Mouse (Mus musculus): ENCODE data around the gene Chkb. TPM values are rescaled to one million over a fixed set of nuclear protein-coding genes. Genes with fewer than 3 reads are reported as not detected.

Chkb gene
- polyA plus RNA-seq, 1 experiment from 2014 or later, result 92.8 TPM

DNA sequence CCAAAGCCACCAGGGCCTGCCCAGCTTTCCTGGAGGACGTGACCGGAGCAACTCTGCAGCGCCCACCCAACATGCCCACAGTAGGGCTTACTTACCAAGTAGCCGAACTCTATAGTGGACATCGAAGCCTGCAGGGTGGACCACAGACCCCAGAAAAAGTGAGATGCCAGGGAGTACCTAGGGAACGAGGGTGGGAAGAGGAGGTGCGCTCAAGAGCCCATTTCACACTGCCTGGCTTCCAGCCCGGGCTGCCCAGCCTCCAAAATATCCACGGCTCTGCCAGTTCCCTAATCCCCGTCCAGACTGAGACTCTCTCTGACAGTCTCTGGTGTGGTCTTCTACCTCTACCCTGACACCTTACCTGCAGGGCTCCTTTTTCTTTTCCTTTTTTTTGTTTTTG, 3.0 kb downstream of the Chkb start:
- Histone ChIP-seq H3K4me2 (no peak overlapping the region), H3K4me3 (replicated peaks) (no peak overlapping the region), H3K27me3 (replicated peaks) (no peaks in the 10 kb centered on the region), H3K4me1 (peaks cover 27% of the 10 kb centered on the region), H3K36me3 (peaks cover 36% of the 10 kb centered on the region), H3K27ac (replicated peaks) (no peak overlapping the region), H3K9ac (replicated peaks) (no peak overlapping the region), H3K9me3 (replicated peaks) (no peaks in the 10 kb centered on the region)
- 92% methylated on average over 10 of the region's 10 CpGs for WGBS
- ATAC-seq (ENCODE audit: low FRiP score), result no peak

DNA sequence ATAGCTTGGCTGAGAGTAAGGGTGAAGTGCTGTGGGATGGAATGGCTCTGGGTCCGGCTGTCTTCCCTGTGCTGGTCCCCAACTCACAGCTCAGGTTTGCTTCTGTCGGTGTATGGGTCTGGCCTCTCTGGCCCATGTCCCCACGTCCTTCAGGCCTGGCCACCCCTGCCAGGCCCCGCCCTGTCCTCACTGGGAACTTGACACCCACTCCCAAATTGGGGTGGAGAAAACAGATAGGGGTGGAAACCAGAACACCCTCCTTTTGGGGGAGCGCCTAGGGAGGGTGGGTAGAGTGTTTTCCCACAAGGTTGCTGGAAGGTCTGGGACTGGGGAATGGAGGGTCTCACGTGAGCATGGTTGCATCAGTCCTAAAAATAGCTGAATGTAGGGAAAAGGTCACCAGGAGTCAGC, 4.0 kb downstream of the Chkb start, which contains the start of gene Cpt1b:
TSS of gene Cpt1b (minus strand) at position 153 of the 411 bp plus-strand sequence.
- Histone ChIP-seq H3K9me3 (replicated peaks) (no peaks in the 10 kb centered on the region), H3K36me3 (peaks cover 36% of the 10 kb centered on the region), H3K27ac (replicated peaks) (no peak within 1 kb of the TSS), H3K4me2 (no peak within 1 kb of the TSS), H3K27me3 (replicated peaks) (no peaks in the 10 kb centered on the region), H3K9ac (replicated peaks) (no peak within 1 kb of the TSS), H3K4me3 (replicated peaks) (no peak within 1 kb of the TSS), H3K4me1 (peaks cover 19% of the 10 kb centered on the region)
- ATAC-seq (ENCODE audit: low FRiP score), result no peak
- WGBS, result 45% methylated on average over 6 of the region's 6 CpGs

DNA sequence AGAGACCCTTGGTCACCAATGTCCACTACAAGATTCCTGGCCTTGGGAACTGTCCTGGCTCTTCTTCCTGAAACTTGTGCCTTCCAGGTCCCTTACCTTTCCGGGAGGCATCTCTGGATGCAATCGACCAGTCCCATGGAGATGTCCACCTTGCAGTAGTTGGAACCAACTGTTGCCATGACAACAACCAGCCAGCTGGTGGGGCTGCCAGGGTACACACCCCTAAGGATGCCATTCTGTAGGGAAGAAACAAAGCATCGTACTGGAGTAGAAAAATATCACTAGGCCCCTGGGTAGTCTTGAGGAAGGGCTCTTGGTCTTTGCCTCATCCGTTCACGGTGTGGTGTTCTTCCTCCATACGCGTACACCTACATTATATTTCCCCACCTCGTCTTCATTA, 5.1 kb downstream of the Chkb start:
- Histone ChIP-seq H3K4me2 (no peak overlapping the region), H3K9ac (replicated peaks) (no peak overlapping the region), H3K9me3 (replicated peaks) (no peaks in the 10 kb centered on the region), H3K27me3 (replicated peaks) (no peaks in the 10 kb centered on the region), H3K4me3 (replicated peaks) (no peak overlapping the region), H3K36me3 (peaks cover 46% of the 10 kb centered on the region), H3K27ac (replicated peaks) (no peak overlapping the region), H3K4me1 (peaks cover 12% of the 10 kb centered on the region)
- WGBS, result 90% methylated on average over 8 of the region's 8 CpGs
- ATAC-seq (ENCODE audit: low FRiP score), result no peak

GRCm38 (mm10) chr15:89421938-89422337, 7.8 kb downstream of the Chkb start:
- no peaks in the 10 kb centered on the region for H3K9me3 ChIP-seq (replicated peaks)
- WGBS, result 90% methylated on average over 9 of the region's 9 CpGs
- no peak overlapping the region for H3K4me2 ChIP-seq
- H3K27ac ChIP-seq (replicated peaks), result no peak overlapping the region
- H3K36me3 ChIP-seq, result peaks cover 56% of the 10 kb centered on the region
- no peaks in the 10 kb centered on the region for H3K4me1 ChIP-seq
- H3K9ac ChIP-seq (replicated peaks), result no peak overlapping the region
- no peak overlapping the region for H3K4me3 ChIP-seq (replicated peaks)
- no peaks in the 10 kb centered on the region for H3K27me3 ChIP-seq (replicated peaks)
- ATAC-seq (ENCODE audit: low FRiP score), result no peak

- no peak overlapping the region for H3K4me2 ChIP-seq
- 90% methylated on average over 8 of the region's 8 CpGs for WGBS
- H3K9ac ChIP-seq (replicated peaks), result no peak overlapping the region
- peaks cover 30% of the 10 kb centered on the region for H3K36me3 ChIP-seq
- no peaks in the 10 kb centered on the region for H3K27me3 ChIP-seq (replicated peaks)
- H3K9me3 ChIP-seq (replicated peaks), result no peaks in the 10 kb centered on the region
- H3K4me3 ChIP-seq (replicated peaks), result no peak overlapping the region
- no peak for ATAC-seq (ENCODE audit: low FRiP score)
- H3K27ac ChIP-seq (replicated peaks), result no peak overlapping the region
- H3K4me1 ChIP-seq, result no peaks in the 10 kb centered on the region
Observed at GRCm38 (mm10) chr15:89415282-89415681, 14.4 kb downstream of the Chkb start.

DNA sequence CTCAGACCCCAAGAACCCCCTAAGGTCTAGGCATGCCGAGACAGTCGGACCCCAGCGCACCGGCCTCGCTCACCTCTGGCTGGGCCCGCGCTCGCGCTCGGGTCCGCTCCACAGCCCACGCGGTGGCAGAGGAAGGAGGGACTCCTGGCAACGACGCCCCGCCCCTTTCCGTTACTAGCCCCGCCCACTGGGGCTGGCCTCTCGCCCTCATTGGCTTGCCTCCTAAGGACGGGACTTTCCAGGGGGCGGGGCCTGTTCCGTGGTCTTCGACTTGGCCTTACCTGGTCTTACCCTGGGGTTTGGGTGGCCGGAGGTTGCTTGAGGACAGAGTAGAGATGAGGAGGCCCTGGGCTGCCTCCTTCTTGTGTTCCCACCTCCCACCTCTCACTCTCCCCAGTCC, 19.6 kb downstream of the Chkb start, which contains the start of gene Syce3:
TSS of gene Syce3 (minus strand) at position 386 of the 400 bp plus-strand sequence.
- H3K4me3 ChIP-seq (replicated peaks), result no peak within 1 kb of the TSS
- H3K4me1 ChIP-seq, result no peaks in the 10 kb centered on the region
- no peak within 1 kb of the TSS for H3K27ac ChIP-seq (replicated peaks)
- no peak within 1 kb of the TSS for H3K9ac ChIP-seq (replicated peaks)
- H3K36me3 ChIP-seq, result no peaks in the 10 kb centered on the region; the same call in 1 of the 2 replicates
- peaks cover 6% of the 10 kb centered on the region; the same call in 1 of the 2 replicates for H3K9me3 ChIP-seq (replicated peaks)
- ATAC-seq (ENCODE audit: low FRiP score), result no peak
- no peak within 1 kb of the TSS for H3K4me2 ChIP-seq
- 86% methylated on average over 24 of the region's 24 CpGs for WGBS
- H3K27me3 ChIP-seq (replicated peaks), result no peaks in the 10 kb centered on the region

GRCm38 (mm10) chr15:89406691-89407090, 23.0 kb downstream of the Chkb start:
- ATAC-seq (ENCODE audit: low FRiP score), result no peak
- no peaks in the 10 kb centered on the region for H3K4me1 ChIP-seq
- no peak overlapping the region for H3K4me3 ChIP-seq (replicated peaks)
- no peaks in the 10 kb centered on the region; the same call in 1 of the 2 replicates for H3K36me3 ChIP-seq
- no peak overlapping the region for H3K9ac ChIP-seq (replicated peaks)
- H3K4me2 ChIP-seq, result no peak overlapping the region
- peaks cover 6% of the 10 kb centered on the region; the same call in 1 of the 2 replicates for H3K9me3 ChIP-seq (replicated peaks)
- no peaks in the 10 kb centered on the region for H3K27me3 ChIP-seq (replicated peaks)
- no peak overlapping the region for H3K27ac ChIP-seq (replicated peaks)

DNA sequence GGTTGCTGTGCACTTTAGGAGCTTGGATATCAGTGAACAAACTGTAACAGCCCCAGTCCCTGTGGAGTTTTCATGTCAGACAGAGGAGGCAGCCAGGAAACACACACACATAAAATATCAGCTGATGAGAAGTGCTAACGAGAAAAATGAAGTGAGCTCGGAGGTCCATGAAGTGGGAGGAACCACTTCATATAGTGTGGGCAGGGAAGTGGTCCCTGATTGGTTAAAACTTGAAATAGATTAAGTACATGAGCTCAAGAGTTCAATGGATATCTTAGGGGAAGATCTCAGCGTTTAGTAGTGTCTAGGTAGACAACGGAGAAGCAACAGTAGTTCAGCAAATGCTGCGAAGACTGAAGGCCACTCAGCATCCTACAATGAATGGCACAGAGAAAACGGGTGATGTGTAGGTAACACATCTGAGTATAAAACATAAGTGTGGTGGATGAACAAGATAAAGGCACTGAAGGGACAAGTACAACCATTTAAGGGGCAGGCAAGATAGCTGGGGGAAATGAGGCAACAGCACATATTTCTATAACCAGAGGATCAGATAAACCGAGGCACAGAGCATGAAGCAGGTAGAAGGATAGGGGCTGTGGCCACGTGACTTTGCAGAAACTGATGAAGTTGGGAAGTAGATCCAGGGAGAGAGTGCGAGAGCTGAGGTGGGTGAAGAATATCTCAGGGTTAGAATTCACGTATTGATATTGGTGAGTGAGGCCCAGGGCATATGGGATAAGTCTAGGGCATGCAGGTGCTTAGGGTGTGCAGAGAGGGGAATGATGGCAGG, 24.7 kb downstream of the Chkb start:
- WGBS, result 87% methylated on average over 10 of the region's 10 CpGs
- Histone ChIP-seq H3K27ac (replicated peaks) (no peak overlapping the region), H3K9me3 (replicated peaks) (peaks cover 6% of the 10 kb centered on the region; the same call in 1 of the 2 replicates), H3K27me3 (replicated peaks) (no peaks in the 10 kb centered on the region), H3K4me2 (no peak overlapping the region), H3K4me1 (no peaks in the 10 kb centered on the region), H3K4me3 (replicated peaks) (no peak overlapping the region), H3K36me3 (no peaks in the 10 kb centered on the region; the same call in 1 of the 2 replicates), H3K9ac (replicated peaks) (no peak overlapping the region)
- ATAC-seq (ENCODE audit: low FRiP score), result no peak

DNA sequence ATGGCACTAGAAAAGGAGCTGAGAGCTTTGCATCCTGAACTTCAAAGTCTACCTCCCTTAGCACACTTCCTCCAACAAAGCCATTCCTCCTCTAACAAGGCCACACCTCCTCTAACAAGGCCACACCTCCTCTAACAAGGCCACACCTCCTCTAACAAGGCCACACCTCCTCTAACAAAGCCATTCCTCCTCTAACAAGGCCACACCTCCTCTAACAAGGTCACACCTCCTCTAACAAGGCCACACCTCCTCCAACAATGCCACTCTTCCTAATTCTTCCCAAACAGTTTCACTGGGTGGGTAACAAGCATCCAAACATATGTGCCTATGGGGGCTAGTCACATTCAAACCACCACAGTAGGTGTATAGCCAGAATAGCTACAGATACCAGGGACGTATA, 27.2 kb downstream of the Chkb start:
- H3K36me3 ChIP-seq, result no peaks in the 10 kb centered on the region
- 93% methylated on average over 1 of the region's 1 CpGs for WGBS

GRCm38 (mm10) chr15:89399716-89400115, 30.0 kb downstream of the Chkb start:
- H3K9ac ChIP-seq (replicated peaks), result no peak overlapping the region
- WGBS, result 67% methylated on average over 1 of the region's 1 CpGs
- H3K4me3 ChIP-seq (replicated peaks), result no peak overlapping the region
- H3K9me3 ChIP-seq (replicated peaks), result no peaks in the 10 kb centered on the region
- no peak overlapping the region for H3K27ac ChIP-seq (replicated peaks)
- no peaks in the 10 kb centered on the region for H3K4me1 ChIP-seq
- H3K4me2 ChIP-seq, result no peak overlapping the region
- H3K27me3 ChIP-seq (replicated peaks), result no peaks in the 10 kb centered on the region
- no peak for ATAC-seq (ENCODE audit: low FRiP score)
- no peaks in the 10 kb centered on the region for H3K36me3 ChIP-seq

More for the DNA sequence above, 27.2 kb downstream of the Chkb start:
- H3K27ac ChIP-seq (replicated peaks), result no peak overlapping the region
- H3K9me3 ChIP-seq (replicated peaks), result no peaks in the 10 kb centered on the region
- no peak overlapping the region for H3K9ac ChIP-seq (replicated peaks)
- ATAC-seq (ENCODE audit: low FRiP score), result no peak
- no peak overlapping the region for H3K4me2 ChIP-seq
- no peaks in the 10 kb centered on the region for H3K27me3 ChIP-seq (replicated peaks)
- H3K4me1 ChIP-seq, result no peaks in the 10 kb centered on the region
- no peak overlapping the region for H3K4me3 ChIP-seq (replicated peaks)

GRCm38 (mm10) chr15:89398146-89398545, 31.6 kb downstream of the Chkb start:
- WGBS, result 63% methylated on average over 2 of the region's 2 CpGs
- Histone ChIP-seq H3K9ac (replicated peaks) (no peak overlapping the region), H3K27ac (replicated peaks) (no peak overlapping the region), H3K4me1 (no peaks in the 10 kb centered on the region), H3K9me3 (replicated peaks) (no peaks in the 10 kb centered on the region), H3K4me3 (replicated peaks) (no peak overlapping the region), H3K4me2 (no peak overlapping the region), H3K27me3 (replicated peaks) (no peaks in the 10 kb centered on the region), H3K36me3 (no peaks in the 10 kb centered on the region)
- no peak for ATAC-seq (ENCODE audit: low FRiP score)

DNA sequence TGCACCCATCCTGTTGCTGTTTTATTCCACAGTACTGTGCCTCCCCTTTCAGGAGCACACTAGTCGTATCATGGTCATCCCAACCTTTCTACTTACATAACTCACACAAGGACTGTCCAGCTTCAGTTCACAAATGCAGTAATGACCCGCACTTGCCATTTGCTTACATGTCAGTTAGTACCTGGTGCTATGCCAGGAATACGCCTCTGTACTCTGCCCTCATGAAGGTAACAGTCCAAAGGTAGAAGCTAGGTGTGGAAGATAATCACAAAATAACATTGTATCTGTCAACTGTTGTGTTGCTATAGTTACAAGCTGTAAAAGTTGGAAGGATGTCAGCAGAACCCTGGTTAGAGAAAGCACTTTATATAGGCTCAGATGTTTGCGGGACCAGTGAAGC, 32.8 kb downstream of the Chkb start:
- 89% methylated on average over 4 of the region's 4 CpGs for WGBS
- H3K4me3 ChIP-seq (replicated peaks), result no peak overlapping the region

More for the DNA sequence above, 32.8 kb downstream of the Chkb start:
- no peaks in the 10 kb centered on the region for H3K4me1 ChIP-seq
- no peak overlapping the region for H3K27ac ChIP-seq (replicated peaks)
- H3K9ac ChIP-seq (replicated peaks), result no peak overlapping the region
- H3K9me3 ChIP-seq (replicated peaks), result no peaks in the 10 kb centered on the region
- H3K27me3 ChIP-seq (replicated peaks), result no peaks in the 10 kb centered on the region
- ATAC-seq (ENCODE audit: low FRiP score), result no peak
- no peak overlapping the region for H3K4me2 ChIP-seq
- no peaks in the 10 kb centered on the region for H3K36me3 ChIP-seq
